Mouse (Mus musculus) lung, postnatal 0 days (tissue): ENCODE results near the gene Hsf2.

Source experiments
- CTCF ChIP-seq: IDR thresholded peaks from 2 replicates; pipeline ENCODE4 v1.5.1; 2016; ENCODE audit warnings: antibody characterized with exemption, mild to moderate bottlenecking
- EP300 ChIP-seq: IDR thresholded peaks from 2 replicates; pipeline ENCODE4 v1.6.1; 2016; ENCODE audit warnings: antibody characterized with exemption, mild to moderate bottlenecking, control low read depth

DNA sequence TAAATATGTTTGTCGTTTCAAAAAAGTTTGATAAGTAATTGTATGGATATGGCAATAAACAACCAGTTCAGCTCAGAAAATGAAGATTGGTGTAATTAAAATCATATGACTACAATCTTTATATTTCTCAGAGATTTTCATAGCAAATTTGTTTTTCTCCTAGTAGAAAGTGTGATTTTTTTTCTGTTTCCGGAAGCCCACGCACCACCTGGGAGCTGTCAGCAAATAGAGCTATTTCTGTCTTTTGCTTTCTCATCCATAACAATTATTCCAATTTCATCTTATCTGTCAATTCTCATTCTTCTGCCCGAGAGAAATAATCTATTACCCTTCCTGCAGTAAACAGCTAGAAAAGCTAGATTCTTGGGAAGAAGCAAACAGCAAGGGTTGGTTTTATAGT, 63.4 kb downstream of the Hsf2 start:
- TF ChIP-seq CTCF (no peak), EP300 (no peak)
